Mouse (Mus musculus) liver, embryonic 11.5 days (tissue): ENCODE measurements around the gene Mical3. TPM values are rescaled to one million over a fixed set of nuclear protein-coding genes. Genes with fewer than 3 reads are reported as not detected.
A peak's percentile ranks its signal among the peaks of the same experiment; 100 is the strongest.

ENCODE experiments used
- ATAC-seq: fragments of 200-750 bp; cut with Nextera tagmentation; replicated peaks from 2 replicates; pipeline ENCODE4 v1.8.0; 2017; ENCODE audit warnings: moderate number of reproducible peaks, mild to moderate bottlenecking, moderate TSS enrichment, moderate library complexity; ENCODE audit not compliant: low FRiP score
- DNase-seq: peaks from one replicate; pipeline ENCODE4 v3.0.0-alpha.2; 2017; ENCODE audit warnings: low spot score
- H3K27ac ChIP-seq: fragments of 300-500 bp; sonication (generic); 2 replicates; pipeline ENCODE4 v1.5.1; 2014; ENCODE audit warnings: mild to moderate bottlenecking, low read depth, low read length, control low read depth
- H3K27me3 ChIP-seq: fragments of 300-500 bp; sonication (generic); replicated peaks from 2 replicates; pipeline ENCODE4 v1.6.1; 2014; ENCODE audit warnings: low read length, mixed read lengths; ENCODE audit not compliant: control insufficient read depth, insufficient read depth
- H3K36me3 ChIP-seq: fragments of 300-500 bp; sonication (generic); 2 replicates; pipeline ENCODE4 v1.6.1; 2014; ENCODE audit warnings: mild to moderate bottlenecking, low read length, moderate library complexity, mixed read lengths; ENCODE audit not compliant: control insufficient read depth, insufficient read depth
- H3K4me1 ChIP-seq: fragments of 300-500 bp; sonication (generic); replicated peaks from 2 replicates; pipeline ENCODE4 v1.6.1; 2014; ENCODE audit warnings: low read length, mixed read lengths; ENCODE audit not compliant: control insufficient read depth, insufficient read depth
- H3K4me2 ChIP-seq: fragments of 300-500 bp; sonication (generic); 2 replicates; pipeline ENCODE4 v1.6.1; 2014; ENCODE audit warnings: mild to moderate bottlenecking, control low read depth, moderate library complexity
- H3K4me3 ChIP-seq: fragments of 300-500 bp; sonication (generic); 2 replicates; pipeline ENCODE4 v1.5.1; 2014; ENCODE audit warnings: low read depth, low read length, control low read depth
- H3K9ac ChIP-seq: fragments of 300-500 bp; sonication (generic); 2 replicates; pipeline ENCODE4 v1.6.1; 2014; ENCODE audit warnings: low read depth, low read length, control low read depth
- H3K9me3 ChIP-seq: fragments of 300-500 bp; sonication (generic); 2 replicates; pipeline ENCODE4 v1.6.1; 2016; ENCODE audit warnings: low read length, inconsistent platforms, mixed read lengths; ENCODE audit not compliant: control insufficient read depth
- WGBS: fragments of 180-500 bp; shearing (Covaris S2); extraction: QIAGEN DNeasy Blood & Tissue Kit; methylation state at CpG from one replicate; pipeline ENCODE4 v1.1.7; 2014; 5-methylcytosine and 5-hydroxymethylcytosine counted together
- polyA plus RNA-seq: library from polyadenylated mRNA; unstranded; fragments of >200 nt; fragmentation: Nextera tagmentation; extraction: Ambion mirVana; gene quantifications from 2 replicates; pipeline ENCODE4 v1.2.1, GENCODE M21; 2014

The Mical3 gene
- polyA plus RNA-seq, 1 experiment from 2014 or later, result 20.2 TPM

DNA sequence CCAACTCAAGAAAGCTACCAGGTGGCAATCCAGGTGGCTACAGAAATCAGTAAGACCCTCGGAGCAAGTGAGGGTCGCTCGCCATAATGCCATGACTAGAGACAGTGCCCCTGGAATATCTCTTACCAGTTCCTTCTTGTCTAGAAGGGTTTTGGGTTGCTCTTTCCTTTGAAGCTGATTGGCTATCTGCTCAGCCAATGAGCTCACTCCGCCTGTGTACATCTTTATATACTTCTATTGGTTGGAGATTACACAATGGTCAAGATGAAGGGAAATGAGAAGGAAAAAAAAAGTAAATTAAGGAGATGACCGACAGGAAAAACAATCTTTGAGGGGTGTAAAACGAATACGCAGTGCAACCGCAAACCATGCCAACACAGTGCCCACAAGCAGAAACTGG is 121.1 kb downstream of the Mical3 start:
- no peak overlapping the region for H3K4me3 ChIP-seq
- no peak overlapping the region for H3K27ac ChIP-seq
- DNase-seq (no peak), ATAC-seq (no peak)
- H3K4me1 ChIP-seq, result no peaks in the 10 kb centered on the region
- H3K9ac ChIP-seq, result no peak overlapping the region
- WGBS, result 93% methylated on average over 8 of the region's 8 CpGs
- H3K27me3 ChIP-seq, result no peaks in the 10 kb centered on the region
- H3K4me2 ChIP-seq, result no peak overlapping the region
- H3K9me3 ChIP-seq, result no peaks in the 10 kb centered on the region
- H3K36me3 ChIP-seq, result peaks cover 20% of the 10 kb centered on the region

DNA sequence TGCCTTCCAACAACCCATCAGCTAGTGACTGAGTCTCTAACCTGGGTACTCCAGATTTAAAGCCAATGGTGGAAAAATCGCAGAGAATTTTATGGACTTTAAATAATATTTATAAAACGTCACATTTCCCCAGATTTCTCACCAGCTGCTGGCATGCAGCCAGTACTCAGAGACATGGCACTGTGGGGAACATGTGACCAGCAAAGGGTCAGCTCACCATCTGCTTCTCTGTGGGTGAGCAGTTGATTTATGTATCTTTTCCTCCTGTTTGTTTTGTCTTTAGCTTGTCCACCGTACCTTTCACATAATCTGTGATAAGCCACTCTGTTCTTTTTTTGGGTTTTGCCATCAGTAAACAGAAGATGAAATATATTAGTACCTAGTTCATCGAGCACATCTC is 125.8 kb downstream of the Mical3 start:
- Histone ChIP-seq H3K9ac (no peak overlapping the region), H3K4me1 (no peaks in the 10 kb centered on the region), H3K9me3 (no peaks in the 10 kb centered on the region), H3K4me2 (no peak overlapping the region), H3K4me3 (no peak overlapping the region), H3K27ac (no peak overlapping the region), H3K27me3 (no peaks in the 10 kb centered on the region), H3K36me3 (peaks cover 22% of the 10 kb centered on the region)
- WGBS, result 68% methylated on average over 4 of the region's 4 CpGs
- no peak for DNase-seq
- ATAC-seq, result no peak

DNA sequence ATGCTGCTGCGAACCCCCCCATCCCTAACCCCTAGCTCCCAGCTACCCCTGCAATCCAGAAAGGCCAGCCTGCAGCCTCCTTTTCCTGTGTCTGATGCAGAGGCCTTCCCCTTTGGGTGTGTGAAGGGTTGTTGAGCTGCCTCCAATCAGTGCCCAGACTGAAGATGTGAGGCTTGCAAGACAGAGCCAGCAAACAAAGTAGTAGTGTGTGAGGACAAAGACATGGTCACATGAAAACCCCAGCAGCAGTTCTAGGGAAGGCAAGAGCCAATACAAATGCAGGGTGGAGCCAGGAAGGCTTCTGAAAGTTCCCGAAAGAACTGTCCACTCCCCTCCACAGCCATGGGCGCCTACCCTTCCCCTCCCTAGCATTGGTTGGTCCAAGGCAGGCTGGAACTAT is 127.8 kb downstream of the Mical3 start:
- no peak for DNase-seq
- 81% methylated on average over 3 of the region's 3 CpGs for WGBS
- H3K4me1 ChIP-seq, result no peaks in the 10 kb centered on the region
- ATAC-seq, result no peak
- no peak overlapping the region for H3K27ac ChIP-seq
- H3K36me3 ChIP-seq, result peaks cover 20% of the 10 kb centered on the region
- no peaks in the 10 kb centered on the region for H3K9me3 ChIP-seq
- H3K4me3 ChIP-seq, result no peak overlapping the region
- no peak overlapping the region for H3K9ac ChIP-seq
- H3K27me3 ChIP-seq, result no peaks in the 10 kb centered on the region
- no peak overlapping the region for H3K4me2 ChIP-seq

DNA sequence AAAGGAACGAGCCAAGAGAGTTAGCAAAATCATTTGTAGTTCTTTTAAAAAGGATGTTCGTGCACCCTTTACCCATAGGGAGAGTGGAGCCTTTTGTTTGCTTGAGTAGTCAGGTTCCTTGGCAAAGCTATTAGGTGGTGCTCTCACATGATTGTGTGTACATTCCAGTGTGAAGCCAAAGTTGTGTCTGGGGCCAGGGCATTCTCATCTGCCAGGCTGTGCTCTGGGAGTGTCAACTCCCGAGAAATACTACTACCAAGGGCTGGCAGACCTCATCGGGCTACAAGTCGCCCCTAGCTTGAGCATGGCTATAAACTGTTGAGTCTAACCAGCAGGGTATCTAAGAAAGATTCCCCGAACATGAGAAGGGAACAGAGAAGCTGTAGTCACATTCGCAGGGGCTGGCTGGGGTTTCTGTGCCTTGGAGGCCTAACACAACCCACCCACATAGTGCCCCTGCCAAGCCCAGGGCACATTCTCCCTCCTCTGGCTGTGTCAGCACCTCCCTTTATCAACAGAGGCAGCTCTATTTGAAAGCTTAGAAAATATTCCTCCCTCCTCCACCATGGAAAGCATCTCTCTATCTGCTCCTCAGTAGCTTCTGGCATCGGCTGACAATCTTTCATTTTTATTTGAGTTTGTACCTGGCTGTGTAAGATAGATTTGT is 130.8 kb downstream of the Mical3 start:
- no peak overlapping the region for H3K4me2 ChIP-seq
- DNase-seq (no peak), ATAC-seq (no peak)
- no peak overlapping the region for H3K27ac ChIP-seq
- no peaks in the 10 kb centered on the region for H3K4me1 ChIP-seq
- H3K9ac ChIP-seq, result no peak overlapping the region
- H3K36me3 ChIP-seq, result peaks cover 12% of the 10 kb centered on the region
- H3K4me3 ChIP-seq, result no peak overlapping the region
- H3K9me3 ChIP-seq, result no peaks in the 10 kb centered on the region
- 86% methylated on average over 8 of the region's 8 CpGs for WGBS
- H3K27me3 ChIP-seq, result no peaks in the 10 kb centered on the region

DNA sequence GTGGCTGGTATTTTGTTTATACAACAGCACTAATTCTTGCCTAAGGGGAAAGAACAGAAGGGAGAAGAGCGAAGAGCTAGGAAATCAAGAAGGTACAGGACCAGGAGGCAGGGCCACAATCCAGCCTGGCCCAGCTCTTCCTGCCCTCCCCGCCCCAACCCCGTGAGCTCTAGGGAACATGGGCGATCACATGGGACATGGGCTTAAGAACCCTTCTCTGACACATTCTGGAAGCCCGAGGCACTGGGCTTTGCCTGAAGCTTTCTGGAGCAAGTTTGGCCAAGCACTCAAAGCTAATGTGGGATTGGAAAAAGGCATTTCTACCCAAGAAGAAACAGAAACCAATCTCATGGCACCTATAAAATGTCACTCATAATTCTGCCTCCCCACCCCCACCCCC is 131.7 kb downstream of the Mical3 start:
- DNase-seq (no peak), ATAC-seq (no peak)
- H3K4me1 ChIP-seq, result no peaks in the 10 kb centered on the region
- H3K4me3 ChIP-seq, result no peak overlapping the region
- 78% methylated on average over 5 of the region's 5 CpGs for WGBS
- H3K9me3 ChIP-seq, result no peaks in the 10 kb centered on the region
- H3K9ac ChIP-seq, result no peak overlapping the region
- H3K4me2 ChIP-seq, result no peak overlapping the region
- no peak overlapping the region for H3K27ac ChIP-seq
- H3K36me3 ChIP-seq, result peaks cover 14% of the 10 kb centered on the region
- H3K27me3 ChIP-seq, result no peaks in the 10 kb centered on the region

DNA sequence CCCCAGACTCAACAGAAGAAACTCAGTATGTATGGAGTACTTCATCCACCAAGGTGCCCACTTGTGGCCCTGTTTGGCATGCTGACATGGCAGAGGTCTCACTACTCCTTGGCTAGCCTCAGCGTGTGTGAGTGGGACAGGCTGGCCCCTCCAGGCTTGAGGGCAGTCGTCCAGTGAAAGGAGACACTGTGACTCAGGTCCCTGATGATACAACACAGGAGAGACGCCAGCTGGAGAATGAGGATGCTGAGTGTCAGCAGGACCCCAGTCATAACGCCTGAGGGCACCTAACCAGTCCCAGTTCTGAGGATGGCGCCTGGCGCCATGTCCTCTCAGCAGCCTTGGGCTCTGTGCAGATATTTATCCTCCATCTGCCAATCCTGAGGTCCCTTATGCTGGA is 134.2 kb downstream of the Mical3 start:
- Histone ChIP-seq H3K4me3 (no peak overlapping the region), H3K4me2 (no peak overlapping the region)
- 85% methylated on average over 6 of the region's 6 CpGs for WGBS

DNA sequence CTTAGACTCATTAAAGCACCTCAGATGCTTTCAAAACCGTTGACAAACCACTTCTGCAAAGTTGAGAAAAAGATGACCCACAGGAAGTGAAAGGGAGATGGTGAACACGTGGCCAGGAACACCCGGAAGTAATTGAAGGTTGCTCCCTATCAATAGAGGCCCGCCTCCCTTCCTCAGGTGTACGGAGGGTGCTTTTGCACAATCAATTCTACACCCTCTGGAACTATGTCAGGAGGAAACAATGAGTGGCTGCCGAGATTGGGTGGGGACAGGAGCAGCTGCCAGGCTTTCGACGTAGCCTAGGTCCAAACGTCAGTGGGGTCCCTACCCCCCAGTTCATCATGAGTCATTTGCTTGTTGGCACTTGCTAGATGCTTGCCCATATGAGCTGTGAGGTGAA is 135.3 kb downstream of the Mical3 start:
- peaks cover 8% of the 10 kb centered on the region; the same call in 1 of the 2 replicates for H3K36me3 ChIP-seq
- DNase-seq (no peak), ATAC-seq (no peak)
- H3K4me3 ChIP-seq, result no peak overlapping the region
- no peak overlapping the region for H3K4me2 ChIP-seq
- 0 out of 2 replicates have a peak, but pooled peaks cover 4% of the 10 kb centered on the region for H3K4me1 ChIP-seq
- no peak overlapping the region for H3K9ac ChIP-seq
- 76% methylated on average over 9 of the region's 9 CpGs for WGBS
- no peak overlapping the region for H3K27ac ChIP-seq
- no peaks in the 10 kb centered on the region for H3K27me3 ChIP-seq
- H3K9me3 ChIP-seq, result no peaks in the 10 kb centered on the region

More for the DNA sequence above, 134.2 kb downstream of the Mical3 start:
- H3K36me3 ChIP-seq, result peaks cover 12% of the 10 kb centered on the region
- no peak overlapping the region for H3K27ac ChIP-seq
- H3K27me3 ChIP-seq, result no peaks in the 10 kb centered on the region
- no peaks in the 10 kb centered on the region for H3K4me1 ChIP-seq
- no peaks in the 10 kb centered on the region for H3K9me3 ChIP-seq
- no peak overlapping the region for H3K9ac ChIP-seq
- DNase-seq (no peak), ATAC-seq (no peak)

DNA sequence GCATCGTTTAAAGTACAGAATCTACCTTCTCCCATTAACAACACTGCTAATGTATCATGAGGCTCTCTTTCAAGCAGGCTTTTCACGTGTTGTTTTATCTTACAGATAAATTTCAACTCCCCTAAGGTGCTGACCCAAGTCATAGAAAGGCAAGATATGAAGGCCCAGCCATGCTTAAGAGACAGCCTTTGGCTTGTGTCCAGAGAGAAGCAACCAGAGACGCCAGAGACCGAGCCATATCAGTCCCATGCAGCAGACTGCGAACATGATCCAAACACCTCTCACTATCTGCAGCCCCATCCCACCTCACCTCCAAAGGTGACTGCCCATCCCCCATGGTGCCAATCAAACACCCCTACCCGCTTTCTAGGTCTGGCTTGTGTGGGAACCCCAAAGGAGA is 138.9 kb downstream of the Mical3 start:
- no peak for DNase-seq
- H3K9ac ChIP-seq, result no peak overlapping the region
- no peaks in the 10 kb centered on the region for H3K9me3 ChIP-seq
- ATAC-seq, result no peak
- WGBS, result 70% methylated on average over 6 of the region's 6 CpGs
- peaks cover 13% of the 10 kb centered on the region for H3K4me1 ChIP-seq
- peaks cover 6% of the 10 kb centered on the region; the same call in 1 of the 2 replicates for H3K36me3 ChIP-seq
- H3K4me3 ChIP-seq, result no peak overlapping the region
- no peak overlapping the region for H3K27ac ChIP-seq
- H3K27me3 ChIP-seq, result no peaks in the 10 kb centered on the region
- H3K4me2 ChIP-seq, result no peak overlapping the region

DNA sequence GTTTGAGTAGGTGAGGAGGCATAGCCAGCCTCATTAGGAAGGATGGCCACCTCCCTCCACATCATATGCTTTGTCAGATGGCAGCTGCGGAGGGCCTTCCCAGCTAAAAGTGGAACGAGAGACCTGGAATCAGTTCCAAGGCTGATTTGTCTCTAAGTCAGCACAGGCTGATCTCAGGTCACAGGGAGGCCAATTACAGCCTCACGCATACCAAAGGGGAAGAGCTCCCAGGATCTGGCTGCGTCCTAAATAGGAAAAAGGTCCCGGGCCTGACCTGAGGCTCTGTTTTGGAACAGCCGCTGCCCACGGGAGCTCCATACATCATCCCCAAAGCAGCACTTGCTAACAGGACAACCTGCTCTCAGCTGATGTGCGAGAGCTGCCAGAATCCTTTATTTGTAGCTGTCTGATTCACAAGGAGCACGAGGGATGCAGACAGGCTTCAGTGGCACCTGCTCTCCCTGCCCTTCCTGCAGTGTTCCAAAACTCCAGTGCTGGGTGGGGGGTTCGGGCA is 143.2 kb downstream of the Mical3 start:
- DNase-seq (no peak), ATAC-seq (0 out of 2 replicates have a peak, but pooled peaks have one; percentile 17)
- H3K4me1 ChIP-seq, result peaks cover 13% of the 10 kb centered on the region
- H3K27me3 ChIP-seq, result no peaks in the 10 kb centered on the region
- H3K4me2 ChIP-seq, result no peak overlapping the region
- no peak overlapping the region for H3K4me3 ChIP-seq
- peaks cover under 1% of the 10 kb centered on the region; the same call in 1 of the 2 replicates for H3K36me3 ChIP-seq
- 51% methylated on average over 10 of the region's 10 CpGs for WGBS
- no peak overlapping the region for H3K9ac ChIP-seq
- no peaks in the 10 kb centered on the region for H3K9me3 ChIP-seq
- no peak overlapping the region for H3K27ac ChIP-seq
